Mouse (Mus musculus) cortical plate, adult 2 months (tissue): Measurements from ENCODE around the gene Otx1.

Experiments used
- CTCF ChIP-seq: fragments of 200-500 bp; IDR thresholded peaks from 2 replicates; pipeline ENCODE4 v1.5.1; 2011; ENCODE audit warnings: mild to moderate bottlenecking, control low read depth, low read length; ENCODE audit not compliant: insufficient read depth; ENCODE audit errors: extremely low read depth
- POLR2A ChIP-seq: fragments of 200-500 bp; IDR thresholded peaks from 2 replicates; pipeline ENCODE4 v1.6.1; 2011; ENCODE audit warnings: mild to moderate bottlenecking, low read length, control low read depth; ENCODE audit not compliant: insufficient read depth; ENCODE audit errors: extremely low read depth

GRCm38 (mm10) chr11:21950094-21950493 is 52.6 kb downstream of the Otx1 start:
- TF ChIP-seq POLR2A (no peak), CTCF (no peak)
